Mouse (Mus musculus) ES-Bruce4 (cell line): Measurements from ENCODE around the gene Clstn2. TPM values are rescaled to one million over a fixed set of nuclear protein-coding genes. Genes with fewer than 3 reads are reported as not detected.

Source experiments
- H3K27ac ChIP-seq: 2 replicates; pipeline ENCODE4 v1.5.1; 2012; ENCODE audit warnings: low read length, inconsistent platforms; ENCODE audit not compliant: insufficient read depth
- H3K27me3 ChIP-seq: 2 replicates; pipeline ENCODE4 v1.6.1; 2012; ENCODE audit warnings: mild to moderate bottlenecking, low read length, inconsistent platforms; ENCODE audit not compliant: control insufficient read depth, poor library complexity, insufficient read depth, severe bottlenecking
- H3K36me3 ChIP-seq: 2 replicates; pipeline ENCODE4 v1.6.1; 2012; ENCODE audit warnings: inconsistent platforms, mild to moderate bottlenecking, low read length, moderate library complexity; ENCODE audit not compliant: control insufficient read depth, poor library complexity, insufficient read depth, severe bottlenecking
- H3K4me1 ChIP-seq: one replicate; pipeline ENCODE4 v1.8.1; 2011; ENCODE audit warnings: low read length; ENCODE audit not compliant: control insufficient read depth, insufficient read depth
- H3K4me3 ChIP-seq: 2 replicates; pipeline ENCODE4 v1.5.1; 2011; ENCODE audit warnings: low read depth, mild to moderate bottlenecking, low read length
- H3K9ac ChIP-seq: 2 replicates; pipeline ENCODE4 v1.6.1; 2012; ENCODE audit warnings: low read depth, mild to moderate bottlenecking, inconsistent platforms; ENCODE audit not compliant: poor library complexity, severe bottlenecking
- H3K9me3 ChIP-seq: replicated peaks from 2 replicates; pipeline ENCODE4 v1.6.1; 2012; ENCODE audit warnings: mild to moderate bottlenecking, low read length, inconsistent platforms; ENCODE audit not compliant: control insufficient read depth, poor library complexity, insufficient read depth, severe bottlenecking
- CTCF ChIP-seq: IDR thresholded peaks from one replicate; pipeline ENCODE4 v1.8.1; 2011; ENCODE audit warnings: low read depth, low read length
- EP300 ChIP-seq: IDR thresholded peaks from 2 replicates; pipeline ENCODE4 v1.6.1; 2011; ENCODE audit warnings: low read depth, low read length; ENCODE audit not compliant: insufficient read depth
- POLR2A ChIP-seq: IDR thresholded peaks from one replicate; pipeline ENCODE4 v1.8.1; 2011; ENCODE audit warnings: low read length; ENCODE audit not compliant: insufficient read depth
- polyA plus RNA-seq: library from polyadenylated mRNA; stranded (reverse); fragments of >200 nt; gene quantifications from 2 replicates; pipeline ENCODE4 v1.2.4, GENCODE M21; 2011; ENCODE audit warnings: low read depth; ENCODE audit not compliant: missing spikeins, insufficient read depth, insufficient read length

Clstn2 gene
- polyA plus RNA-seq, 1 experiment: not detected

DNA sequence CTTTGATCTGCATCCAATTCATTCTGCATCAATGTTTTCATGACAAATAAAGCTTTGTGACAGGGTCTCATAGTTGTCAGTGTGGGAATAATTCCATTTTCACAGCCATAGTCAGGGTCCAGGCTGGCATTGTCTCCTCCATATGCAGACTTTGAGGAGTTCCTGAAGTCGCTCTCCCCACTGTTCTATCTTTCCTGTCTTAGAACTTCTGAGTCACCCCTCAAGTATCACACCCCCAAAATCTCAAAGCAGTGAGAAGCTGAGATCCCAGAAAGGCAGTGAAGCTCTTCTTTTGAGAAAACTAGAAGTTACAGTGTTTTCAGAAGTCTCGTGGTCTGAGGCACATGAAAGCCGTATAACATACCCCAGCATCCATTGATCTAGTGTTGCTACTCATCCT is 320.1 kb downstream of the Clstn2 start:
- H3K36me3 ChIP-seq: no peaks in the 10 kb centered on the region
- TF ChIP-seq CTCF (no peak), EP300 (no peak), POLR2A (no peak)
- no peaks in the 10 kb centered on the region for H3K27me3 ChIP-seq
- H3K4me1 ChIP-seq: no peaks in the 10 kb centered on the region
- H3K9ac ChIP-seq: no peak overlapping the region
- no peak overlapping the region for H3K27ac ChIP-seq
- no peaks in the 10 kb centered on the region for H3K9me3 ChIP-seq
- no peak overlapping the region for H3K4me3 ChIP-seq

DNA sequence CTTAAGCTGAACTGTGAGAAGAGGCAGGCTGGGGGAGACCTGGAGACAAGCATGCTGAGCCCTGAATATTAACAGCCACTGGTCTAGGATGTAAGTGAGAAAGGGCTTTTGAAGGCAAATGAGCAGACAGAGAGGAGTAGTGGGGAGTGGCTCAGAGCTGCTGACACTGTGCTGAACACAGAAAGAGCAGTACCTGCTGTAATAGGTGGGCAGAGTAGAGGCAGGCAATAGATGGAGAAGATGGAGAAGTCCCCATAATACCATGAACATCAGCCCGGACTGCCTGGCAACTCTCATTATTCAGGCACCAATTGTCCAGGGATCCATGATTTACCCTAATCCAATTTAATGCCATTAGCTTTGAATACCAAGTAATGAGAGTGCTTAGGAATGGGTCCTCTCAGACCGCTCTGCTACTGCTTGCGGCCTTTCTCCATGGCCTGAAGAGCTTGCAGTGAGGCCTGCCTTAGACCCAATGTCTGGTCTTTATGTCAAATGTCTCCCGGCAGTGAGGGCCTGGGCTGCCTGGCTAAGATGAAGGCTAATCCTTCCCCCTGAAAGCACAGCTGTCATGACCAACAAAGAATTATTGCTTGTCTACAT is 329.0 kb downstream of the Clstn2 start:
- H3K9me3 ChIP-seq: no peaks in the 10 kb centered on the region
- H3K36me3 ChIP-seq: no peaks in the 10 kb centered on the region
- H3K4me3 ChIP-seq: no peak overlapping the region
- no peak overlapping the region for H3K9ac ChIP-seq
- TF ChIP-seq CTCF (no peak), POLR2A (no peak), EP300 (no peak)
- H3K4me1 ChIP-seq: no peaks in the 10 kb centered on the region
- no peak overlapping the region for H3K27ac ChIP-seq
- no peaks in the 10 kb centered on the region for H3K27me3 ChIP-seq

DNA sequence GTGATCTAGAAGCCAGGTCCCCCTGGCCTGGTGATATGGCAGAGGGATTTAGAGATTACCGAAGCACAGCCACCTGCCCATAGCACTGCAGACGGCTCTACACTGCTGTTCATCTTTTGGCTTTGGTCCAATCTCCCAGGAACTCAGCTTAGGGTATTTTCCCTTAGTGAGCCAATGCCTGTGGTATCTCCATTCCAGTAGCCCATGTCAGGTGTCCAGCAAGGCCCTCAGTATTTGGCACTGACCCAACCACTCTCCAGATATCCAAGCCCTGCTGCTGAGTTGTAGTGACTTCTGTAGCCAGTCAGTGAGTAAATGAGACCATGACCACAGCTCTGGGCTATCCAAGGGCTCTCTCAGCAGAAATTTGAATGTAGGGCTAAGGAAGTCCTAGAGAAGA is 330.0 kb downstream of the Clstn2 start:
- H3K4me3 ChIP-seq: no peak overlapping the region
- H3K9me3 ChIP-seq: no peaks in the 10 kb centered on the region
- H3K36me3 ChIP-seq: no peaks in the 10 kb centered on the region
- TF ChIP-seq CTCF: no peak
- no peak for TF ChIP-seq EP300
- no peak for TF ChIP-seq POLR2A
- no peaks in the 10 kb centered on the region for H3K4me1 ChIP-seq
- no peak overlapping the region for H3K9ac ChIP-seq
- H3K27me3 ChIP-seq: no peaks in the 10 kb centered on the region
- H3K27ac ChIP-seq: no peak overlapping the region

DNA sequence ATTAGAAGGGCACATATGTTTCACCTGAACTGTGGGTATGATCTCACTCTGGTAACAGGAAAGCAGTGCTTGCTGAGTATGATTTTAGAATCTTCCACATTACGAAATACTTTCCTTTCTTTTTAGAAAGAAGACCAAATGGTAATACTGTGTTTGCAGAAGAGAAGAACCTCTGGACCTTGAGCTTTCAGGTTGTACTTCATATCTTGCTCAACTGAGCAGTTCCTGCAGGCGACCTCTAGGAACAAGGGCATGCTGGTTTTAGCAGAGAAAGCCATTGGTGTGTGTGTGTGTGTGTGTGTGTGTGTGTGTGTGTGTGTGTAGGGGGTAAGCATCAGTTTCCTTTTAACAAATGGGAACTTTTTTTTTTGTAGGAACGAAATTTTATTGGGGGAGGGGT is 333.0 kb downstream of the Clstn2 start:
- no peaks in the 10 kb centered on the region for H3K9me3 ChIP-seq
- no peak overlapping the region for H3K4me3 ChIP-seq
- no peak overlapping the region for H3K27ac ChIP-seq
- no peaks in the 10 kb centered on the region for H3K36me3 ChIP-seq
- no peak for TF ChIP-seq EP300
- TF ChIP-seq CTCF: no peak
- no peak for TF ChIP-seq POLR2A
- no peak overlapping the region for H3K9ac ChIP-seq
- H3K4me1 ChIP-seq: no peaks in the 10 kb centered on the region
- no peaks in the 10 kb centered on the region for H3K27me3 ChIP-seq

DNA sequence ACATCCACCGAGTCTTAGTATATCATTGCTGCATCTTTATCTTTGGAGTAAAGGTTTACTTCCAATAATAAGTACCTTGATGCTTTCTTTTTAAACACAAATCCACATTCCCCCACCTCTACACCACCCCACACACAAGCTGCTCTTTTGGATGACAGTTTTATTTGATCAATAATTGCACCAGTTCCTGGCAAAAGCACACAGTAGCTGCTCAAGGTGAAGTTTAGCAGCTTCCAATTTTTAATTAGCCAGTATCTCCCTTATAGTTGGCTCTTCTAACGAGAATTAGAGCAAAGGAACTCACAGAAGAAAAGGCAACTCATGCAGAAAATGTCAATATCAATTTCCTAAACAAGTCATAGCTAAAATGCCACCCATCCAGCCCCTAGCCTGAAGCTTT is 334.0 kb downstream of the Clstn2 start:
- no peaks in the 10 kb centered on the region for H3K9me3 ChIP-seq
- H3K27me3 ChIP-seq: no peaks in the 10 kb centered on the region
- H3K4me1 ChIP-seq: no peaks in the 10 kb centered on the region
- no peak overlapping the region for H3K9ac ChIP-seq
- H3K36me3 ChIP-seq: no peaks in the 10 kb centered on the region
- H3K4me3 ChIP-seq: no peak overlapping the region
- H3K27ac ChIP-seq: no peak overlapping the region
- TF ChIP-seq POLR2A (no peak), EP300 (no peak), CTCF (no peak)

DNA sequence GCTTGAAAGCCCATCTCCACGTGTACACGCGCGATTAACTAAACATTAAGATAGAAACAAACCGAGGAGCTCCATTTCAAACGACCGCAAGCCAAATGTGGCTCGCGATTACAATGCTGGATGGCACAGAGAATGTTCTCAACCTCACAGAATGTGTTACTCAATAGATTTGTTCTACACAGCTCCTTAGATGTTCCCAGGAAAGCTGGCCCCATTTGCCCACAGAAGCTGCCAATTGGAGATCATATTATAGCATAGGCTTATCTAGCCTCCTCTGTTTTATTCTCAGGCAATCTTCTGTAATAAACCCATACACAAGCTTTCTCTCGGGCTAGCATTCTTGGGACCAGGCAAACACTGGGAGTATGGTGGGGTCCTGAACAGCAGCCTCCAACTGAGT is 334.9 kb downstream of the Clstn2 start:
- Histone ChIP-seq H3K27me3 (no peaks in the 10 kb centered on the region), H3K4me1 (no peaks in the 10 kb centered on the region), H3K36me3 (no peaks in the 10 kb centered on the region), H3K9me3 (no peaks in the 10 kb centered on the region), H3K9ac (no peak overlapping the region), H3K4me3 (no peak overlapping the region), H3K27ac (no peak overlapping the region)
- TF ChIP-seq CTCF (no peak), POLR2A (no peak), EP300 (no peak)
